Mouse (Mus musculus) C2C12 (cell line): ENCODE measurements around the gene Atg13.

Experiments used
- CTCF ChIP-seq: IDR thresholded peaks from one replicate; pipeline ENCODE4 v1.5.1; 2011; ENCODE audit not compliant: control insufficient read depth, insufficient read depth, insufficient read length
- MAX ChIP-seq: IDR thresholded peaks from one replicate; pipeline ENCODE4 v1.6.1; 2011; ENCODE audit warnings: mild to moderate bottlenecking, control low read depth
- MYOD1 ChIP-seq: IDR thresholded peaks from one replicate; pipeline ENCODE4 v1.6.1; 2011; ENCODE audit warnings: low read depth; ENCODE audit not compliant: control insufficient read depth, insufficient read length
- MYOG ChIP-seq: IDR thresholded peaks from one replicate; pipeline ENCODE4 v1.6.1; 2011; ENCODE audit not compliant: control insufficient read depth, insufficient read length; ENCODE audit errors: extremely low read depth

DNA sequence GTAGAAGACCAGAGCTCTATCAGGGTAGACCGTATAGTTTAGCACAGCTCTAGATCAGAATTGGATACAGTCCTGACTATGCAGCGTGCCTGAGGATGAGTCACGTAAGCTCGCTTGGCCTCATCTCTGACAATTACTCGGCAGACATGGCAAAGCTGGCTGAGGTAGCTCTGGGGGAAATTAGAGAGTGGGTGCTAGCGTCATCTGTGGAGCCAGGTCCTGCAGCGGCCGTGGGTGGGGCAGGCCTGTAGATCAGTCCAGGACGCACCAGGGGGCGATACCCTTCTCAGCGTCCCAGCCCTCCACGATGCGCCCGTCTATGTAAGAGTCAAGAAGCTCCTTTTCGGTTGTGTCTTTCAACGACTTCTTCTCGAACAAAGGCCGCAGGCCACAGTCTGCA lies 80.7 kb downstream of the Atg13 start:
- TF ChIP-seq CTCF (no peak), MYOD1 (no peak), MAX (no peak), MYOG (no peak)
